Mouse (Mus musculus) spleen, adult 12 weeks (tissue): ENCODE measurements around the gene Polg2.
"Not testable (repeated sequence)": the region's sequence is repeated elsewhere in the genome, so short reads cannot be mapped to it uniquely, and the experiment has no call there.

Source experiments
- DNase-seq: peaks from one replicate; pipeline ENCODE4 v3.0.0; 2022; ENCODE audit warnings: low spot score

Gene Polg2

DNA sequence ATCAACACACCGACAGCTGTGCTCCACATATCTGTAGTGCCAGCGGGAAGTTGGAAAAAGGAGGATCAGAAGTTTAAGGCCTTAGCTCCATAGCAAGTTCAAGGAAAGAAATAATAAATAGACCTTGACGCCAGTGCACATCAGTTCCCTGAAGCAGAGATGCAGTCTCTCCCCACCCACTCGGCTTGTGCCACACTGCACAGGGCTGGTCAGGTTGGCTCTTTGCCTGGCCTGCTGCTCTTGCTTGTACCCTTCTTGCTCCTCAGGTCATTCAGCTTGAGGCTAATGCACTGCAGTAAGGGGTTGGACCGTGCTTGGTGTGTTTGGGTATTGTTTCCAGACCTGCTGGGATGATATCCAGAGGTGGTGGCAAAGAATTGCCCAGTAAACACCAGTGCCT is 18.8 kb downstream of the Polg2 start:
- no peak for DNase-seq

GRCm38 (mm10) chr11:106759028-106759427 is 20.3 kb downstream of the Polg2 start:
- DNase-seq = no peak

DNA sequence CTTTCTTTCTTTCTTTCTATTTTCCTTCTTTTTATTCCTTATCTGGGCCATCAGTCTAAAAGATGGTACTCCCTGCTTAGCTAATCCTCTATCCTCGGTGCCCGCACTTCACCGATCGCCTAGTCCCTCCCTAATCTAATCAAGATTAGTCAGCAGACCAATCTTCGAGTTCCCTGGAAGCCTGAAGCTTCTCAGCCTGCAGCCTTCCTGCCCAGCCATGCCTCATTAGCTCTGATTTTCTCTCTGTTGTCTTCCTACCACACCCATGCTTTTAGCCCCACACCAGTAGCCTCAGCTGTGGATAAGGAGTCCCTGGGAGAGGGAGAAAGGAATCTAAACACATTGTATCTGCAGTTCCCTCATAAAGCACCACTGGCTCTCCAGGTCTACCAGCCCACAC is 23.8 kb downstream of the Polg2 start:
- DNase-seq = no peak

DNA sequence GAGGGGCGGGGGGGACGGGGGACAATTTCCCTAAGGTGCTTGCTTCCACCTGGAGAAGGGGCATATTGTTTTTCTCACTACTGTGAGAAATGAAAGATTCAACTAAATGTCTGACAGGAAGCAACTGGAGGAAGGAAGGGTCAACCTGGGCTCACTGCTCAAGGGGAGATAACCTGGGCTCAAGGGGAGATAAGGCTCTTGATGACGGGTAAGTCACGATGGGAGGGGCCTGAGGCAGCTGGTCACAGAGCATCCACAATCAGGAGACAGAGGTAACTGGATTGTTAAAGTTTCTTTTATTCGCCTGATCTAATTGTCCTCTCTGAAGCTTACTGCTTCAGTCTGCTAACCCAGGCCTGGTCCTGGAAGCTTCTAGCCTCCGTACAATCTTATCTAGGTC is 26.0 kb downstream of the Polg2 start:
- DNase-seq = no peak

DNA sequence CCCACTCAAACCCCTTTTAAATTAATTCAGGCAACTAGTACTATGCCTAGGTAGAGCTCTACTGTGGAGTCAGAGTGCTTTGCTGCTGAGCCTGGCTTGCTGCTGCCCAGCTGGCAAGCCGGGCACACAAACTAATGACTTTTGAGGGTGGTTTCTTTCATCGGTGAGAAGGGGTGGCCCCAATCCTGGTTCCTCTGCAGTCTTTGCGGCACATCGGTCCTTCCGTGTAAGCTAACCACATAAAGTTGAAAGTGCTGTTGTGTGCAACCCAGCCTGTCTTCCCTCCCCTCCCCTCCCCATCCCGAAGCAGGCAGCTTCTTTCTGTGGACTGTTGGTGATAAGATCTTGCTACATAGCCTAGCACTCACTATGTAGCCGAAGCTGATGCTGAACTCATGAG is 27.2 kb downstream of the Polg2 start:
- peak; percentile 19 for DNase-seq

DNA sequence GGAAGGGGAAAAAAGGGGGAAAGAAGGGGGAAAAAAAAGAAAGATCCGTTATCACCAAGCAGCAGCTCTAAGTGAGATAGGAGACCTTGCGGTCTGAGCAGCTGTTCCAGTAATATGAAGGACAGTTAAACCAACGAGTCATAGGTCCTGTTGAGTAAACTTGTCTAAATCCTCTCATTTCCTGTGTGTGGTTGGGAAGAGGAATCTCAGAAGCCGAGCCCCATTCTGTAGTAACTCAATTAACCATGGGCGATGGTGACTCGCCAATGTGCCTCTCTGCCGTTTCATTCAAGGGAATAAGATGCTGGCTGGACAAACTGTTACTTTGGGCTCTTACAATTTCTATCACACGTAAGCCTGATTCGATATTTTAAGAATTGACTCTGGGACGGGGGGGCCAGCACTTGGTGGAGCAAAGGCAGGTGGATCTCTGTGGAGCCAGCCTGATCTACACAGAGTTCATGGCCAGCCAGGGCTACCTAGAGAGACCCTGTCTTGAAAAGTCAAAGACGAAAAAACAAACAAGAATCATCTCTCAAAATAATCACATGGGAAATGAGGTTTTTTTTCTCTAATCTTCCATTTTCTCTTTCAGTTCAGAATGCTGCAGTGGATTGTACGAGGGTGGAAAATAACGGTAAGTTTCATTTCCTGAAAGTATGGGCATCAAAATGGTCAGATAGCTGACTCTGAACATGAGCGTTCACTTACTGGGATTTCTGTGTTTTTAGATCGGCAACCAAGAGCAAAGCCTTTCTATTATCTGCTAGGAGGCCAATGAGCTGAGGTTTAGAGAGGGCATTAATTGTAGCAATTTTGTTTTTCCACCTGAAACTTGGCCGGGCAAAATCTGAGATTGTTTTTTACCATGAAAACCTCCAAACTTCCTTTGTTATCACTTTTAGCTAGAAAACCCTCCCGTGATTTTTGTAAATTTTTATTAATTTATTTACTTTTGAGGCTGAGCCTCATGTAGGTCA is 28.0 kb downstream of the Polg2 start, which contains the start of gene Milr1:
Milr1 (plus strand) TSS at position 188 of the 980 bp plus-strand sequence.
- DNase-seq = no peak

GRCm38 (mm10) chr11:106750121-106750751 is 29.1 kb downstream of the Polg2 start, which contains the start of gene Pecam1:
TSS of gene Pecam1 (minus strand) at chr11:106750628.
- peak; percentile 23 for DNase-seq

- not testable (repeated sequence) for DNase-seq
Measured at GRCm38 (mm10) chr11:106749557-106750120, 29.7 kb downstream of the Polg2 start.

GRCm38 (mm10) chr11:106744949-106745348 is 34.4 kb downstream of the Polg2 start:
- DNase-seq = no peak

DNA sequence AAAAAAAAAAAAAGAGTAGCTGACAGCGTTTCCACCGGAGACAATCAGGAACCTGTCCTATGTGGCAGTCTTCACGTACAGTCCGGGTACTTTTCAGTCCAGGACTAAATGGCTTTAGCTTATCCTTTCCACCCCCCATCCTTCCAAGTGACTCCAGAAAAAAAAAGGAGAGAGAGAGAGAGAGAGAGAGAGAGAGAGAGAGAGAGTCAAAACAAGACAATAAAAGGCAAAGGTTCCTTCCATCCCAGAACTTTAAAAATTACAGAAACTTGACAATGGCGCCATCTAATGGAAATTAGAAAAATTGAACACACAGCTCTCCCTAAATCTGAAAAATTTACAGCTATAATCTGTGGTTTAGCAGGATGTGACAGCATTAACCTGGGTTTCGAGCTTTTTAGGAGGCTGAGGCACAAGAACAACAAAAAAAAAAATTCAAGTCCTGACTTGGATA is 36.9 kb downstream of the Polg2 start:
- no peak for DNase-seq

DNA sequence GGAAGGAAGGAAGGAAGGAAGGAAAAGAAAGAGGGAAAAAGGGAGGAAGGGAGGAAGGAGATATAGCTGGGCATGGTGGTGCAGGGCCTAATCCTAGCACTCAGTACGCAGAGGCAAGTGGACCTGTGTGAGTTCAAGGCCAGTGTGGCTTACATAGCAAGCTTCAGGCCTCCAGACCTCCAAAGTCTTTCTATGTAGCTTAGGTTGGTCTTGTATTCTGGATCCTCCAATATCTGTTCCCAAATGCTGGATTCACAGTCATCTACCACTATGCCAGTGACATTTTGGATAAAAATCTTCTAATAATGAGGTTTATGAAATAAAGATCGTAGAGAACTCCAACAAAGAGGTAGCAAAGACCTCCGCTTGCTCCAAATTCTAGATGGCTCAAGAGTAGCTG is 37.5 kb downstream of the Polg2 start:
- DNase-seq = no peak

- DNase-seq = no peak
Measured at GRCm38 (mm10) chr11:106741232-106741631, 38.1 kb downstream of the Polg2 start.

GRCm38 (mm10) chr11:106740724-106741123 is 38.6 kb downstream of the Polg2 start:
- DNase-seq = not testable (repeated sequence)

DNA sequence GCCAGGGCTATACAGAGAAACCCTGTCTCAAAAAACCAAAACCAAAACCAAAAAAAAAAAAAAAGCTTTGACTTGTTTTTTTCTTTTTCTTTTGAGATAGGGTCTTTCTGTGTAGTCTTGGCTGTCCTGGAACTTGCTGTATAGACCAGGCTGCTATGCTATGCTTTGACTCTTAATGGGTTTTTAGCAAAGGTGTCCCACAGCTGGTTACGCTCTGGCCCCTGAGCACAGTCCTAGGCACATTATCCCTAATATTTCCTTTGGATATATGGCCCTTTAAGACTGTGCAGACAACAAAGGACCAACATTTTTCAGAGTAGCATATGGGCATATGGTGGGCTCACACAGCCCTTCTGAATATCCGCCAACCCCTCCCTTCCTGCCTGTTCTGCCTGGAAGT is 40.2 kb downstream of the Polg2 start:
- no peak for DNase-seq

DNA sequence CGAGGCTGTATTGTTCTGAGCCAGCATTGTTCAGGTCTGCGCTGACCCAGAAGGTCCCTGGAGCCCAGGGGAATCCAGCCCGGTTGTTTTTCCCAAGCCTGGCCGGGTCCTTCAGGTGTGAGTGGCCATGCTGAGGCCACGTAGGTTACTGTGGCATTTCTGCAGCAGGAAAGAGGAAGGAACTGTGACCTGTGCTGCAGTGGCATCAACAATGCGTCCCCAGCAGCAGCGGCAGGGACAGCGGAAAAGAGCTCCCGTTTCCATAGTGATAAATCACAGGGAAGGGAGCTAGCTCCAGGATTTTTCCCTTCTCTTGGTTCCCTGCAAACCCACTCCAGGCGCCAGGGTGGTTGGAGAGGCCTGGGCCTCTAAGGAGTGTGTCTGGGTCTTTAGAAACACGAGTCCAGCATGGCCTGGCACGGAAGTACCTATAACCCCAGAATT is 42.1 kb downstream of the Polg2 start:
- no peak for DNase-seq

DNA sequence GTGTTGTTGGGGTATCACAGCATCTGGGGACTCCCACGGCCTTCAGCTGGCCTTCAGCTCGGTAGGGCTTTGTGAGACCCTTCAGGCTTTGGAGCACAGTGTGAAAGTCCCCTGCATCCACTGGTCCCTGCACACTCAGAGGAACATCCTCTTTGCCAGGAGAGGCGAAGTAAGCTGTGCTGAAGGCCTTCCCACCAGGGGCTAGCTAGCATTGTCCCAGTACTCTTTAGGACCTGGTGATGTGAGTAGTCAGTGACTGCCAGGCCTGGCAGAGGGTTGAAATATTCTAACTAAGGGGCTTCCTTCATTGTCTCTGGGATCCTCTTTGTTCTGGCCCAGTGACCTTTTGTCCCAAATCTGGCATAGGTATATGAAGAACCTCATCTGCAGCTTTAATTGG is 42.7 kb downstream of the Polg2 start:
- no peak for DNase-seq

GRCm38 (mm10) chr11:106730714-106731113 is 48.6 kb downstream of the Polg2 start:
- DNase-seq = no peak

DNA sequence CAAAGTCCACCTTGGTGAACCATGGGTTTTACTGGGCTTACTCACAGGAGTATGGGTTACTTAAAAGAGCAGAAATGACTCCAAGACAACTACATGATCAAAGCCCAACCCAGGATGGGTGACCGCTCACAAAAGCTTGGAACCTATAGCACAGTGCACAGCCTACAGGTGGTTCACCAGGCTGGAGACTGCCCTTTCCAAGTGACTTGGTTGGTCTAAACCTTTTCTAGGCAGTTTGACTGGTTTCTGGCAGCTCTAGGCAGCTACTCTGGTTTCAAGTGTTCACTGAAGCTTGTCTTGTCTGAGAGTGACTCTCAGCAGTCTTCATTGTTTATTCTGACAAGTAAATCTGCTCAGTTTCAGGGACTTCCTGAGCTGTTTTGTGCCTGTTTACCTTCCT is 49.7 kb downstream of the Polg2 start:
- DNase-seq = no peak

DNA sequence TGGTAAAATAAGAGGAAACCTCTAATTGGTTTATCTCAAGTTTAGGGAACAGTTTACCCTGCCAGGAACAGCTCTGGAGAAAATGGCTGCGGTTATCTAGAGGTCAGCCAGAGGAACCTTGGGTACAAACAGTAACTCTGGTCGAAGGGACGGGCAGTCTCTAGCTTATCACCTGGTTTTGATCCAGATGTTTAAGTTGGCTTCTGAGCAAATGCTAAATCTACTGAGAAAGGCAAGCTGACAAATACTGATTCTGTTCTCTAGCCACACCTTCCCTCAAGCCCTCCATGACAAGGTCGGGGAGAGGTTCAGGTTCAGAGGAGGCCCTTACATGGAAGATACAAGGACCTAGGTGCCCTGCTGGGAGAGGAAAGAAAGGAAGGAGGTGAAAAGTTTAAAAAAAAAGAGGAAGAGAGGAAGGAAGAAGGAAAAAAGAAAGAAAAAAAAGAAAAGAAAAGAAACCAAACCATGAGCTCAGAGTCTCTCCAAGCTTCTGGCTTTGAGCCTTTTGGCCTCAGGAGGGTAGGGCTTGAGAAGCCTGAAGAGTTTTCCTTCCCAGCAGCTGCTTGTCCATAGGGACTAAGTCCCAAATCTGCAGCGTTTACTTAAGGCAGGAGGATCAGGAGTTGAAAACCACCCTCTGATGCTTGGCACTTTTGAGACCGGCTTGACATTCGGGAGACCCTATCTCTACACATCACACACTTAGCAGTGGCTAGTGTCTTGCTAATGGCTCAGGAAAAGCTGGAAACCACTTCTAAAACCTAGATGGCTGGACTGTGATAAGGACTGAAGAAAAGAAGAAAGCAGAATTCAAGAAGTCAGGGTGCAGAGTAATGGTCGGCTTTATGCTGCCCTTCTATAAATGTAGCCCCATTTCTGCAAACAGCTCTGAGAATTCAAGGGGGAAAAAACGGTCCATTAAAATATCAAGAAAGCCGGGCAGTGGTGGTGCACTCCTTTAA is 50.7 kb downstream of the Polg2 start:
- no peak for DNase-seq

- DNase-seq = no peak
Measured at GRCm38 (mm10) chr11:106727967-106728366, 51.4 kb downstream of the Polg2 start.

GRCm38 (mm10) chr11:106724916-106725235 is 54.5 kb downstream of the Polg2 start:
- not testable (repeated sequence) for DNase-seq
